Mouse (Mus musculus) ovary, postnatal 36 days (tissue): ENCODE data around the gene Irf9.

Experiments
- DNase-seq: peaks from one replicate; pipeline ENCODE4 v3.0.0; 2022; ENCODE audit warnings: low spot score, mixed read lengths

Gene Irf9

GRCm38 (mm10) chr14:55614565-55615178, 11.3 kb downstream of the Irf9 start:
- DNase-seq: no peak

DNA sequence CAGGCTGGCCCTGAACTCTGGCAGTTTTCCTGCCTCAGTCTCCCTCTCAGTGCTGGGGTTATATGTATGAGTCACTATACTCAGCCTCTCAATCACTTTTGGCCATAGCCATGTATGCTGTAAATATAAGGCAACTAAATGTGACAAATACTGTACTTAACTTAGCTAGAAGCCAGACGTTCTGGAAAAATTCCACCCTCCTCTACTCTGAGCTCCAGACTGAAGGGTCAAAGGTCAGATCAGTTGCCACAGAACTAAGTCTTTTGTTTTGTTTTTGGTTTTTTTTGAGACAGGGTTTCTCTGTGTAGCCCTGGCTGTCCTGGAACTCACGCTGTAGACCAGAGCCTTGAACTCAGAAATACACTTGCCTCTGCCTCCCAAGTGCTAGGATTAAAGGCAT, 12.5 kb downstream of the Irf9 start:
- no peak for DNase-seq

DNA sequence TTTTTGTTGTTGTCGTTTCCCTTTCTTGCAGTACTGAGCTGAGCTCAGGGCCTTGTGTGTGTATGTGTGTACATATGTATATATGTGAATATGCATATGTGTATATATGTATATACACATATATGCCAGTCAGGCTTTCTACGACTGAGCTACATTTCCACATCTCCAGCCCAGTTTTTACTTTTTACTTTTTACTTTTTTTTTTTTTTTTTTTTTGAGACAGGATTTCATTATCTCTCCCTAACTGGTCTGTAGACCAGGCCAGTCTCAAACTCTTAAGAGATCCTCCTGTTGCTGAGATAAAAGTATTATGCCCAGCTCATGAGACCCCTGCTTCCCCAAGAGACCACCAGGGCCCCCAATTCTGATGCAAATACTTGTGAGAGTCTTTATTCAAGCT, 13.5 kb downstream of the Irf9 start:
- no peak for DNase-seq

DNA sequence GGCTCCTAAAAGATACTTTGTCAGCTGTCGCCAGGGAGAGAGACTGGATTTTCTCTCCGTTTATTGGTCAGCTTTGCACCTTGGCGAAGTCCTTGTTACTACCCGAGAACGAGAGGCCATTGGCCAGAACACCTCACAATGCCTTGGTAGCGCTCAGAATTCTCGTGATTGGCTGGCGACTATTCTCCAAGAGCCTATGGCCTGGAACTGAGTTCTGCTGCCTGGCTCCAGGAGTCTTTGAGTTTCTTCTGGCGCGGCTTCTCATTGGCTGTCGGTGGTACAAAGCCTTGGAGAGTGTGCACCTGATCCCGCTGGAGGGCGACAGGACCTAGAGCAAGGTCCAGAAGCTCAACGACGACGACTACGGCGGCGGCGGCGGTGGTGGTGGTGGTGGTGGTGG, 14.5 kb downstream of the Irf9 start, which contains the start of gene Rec8:
Gene Rec8, plus strand, starts transcription at position 216 of the 400 bp plus-strand sequence.
- peak; percentile 32 for DNase-seq

GRCm38 (mm10) chr14:55618486-55619195, 15.3 kb downstream of the Irf9 start:
- DNase-seq: no peak

GRCm38 (mm10) chr14:55628077-55628827, 24.9 kb downstream of the Irf9 start:
- DNase-seq: no peak

DNA sequence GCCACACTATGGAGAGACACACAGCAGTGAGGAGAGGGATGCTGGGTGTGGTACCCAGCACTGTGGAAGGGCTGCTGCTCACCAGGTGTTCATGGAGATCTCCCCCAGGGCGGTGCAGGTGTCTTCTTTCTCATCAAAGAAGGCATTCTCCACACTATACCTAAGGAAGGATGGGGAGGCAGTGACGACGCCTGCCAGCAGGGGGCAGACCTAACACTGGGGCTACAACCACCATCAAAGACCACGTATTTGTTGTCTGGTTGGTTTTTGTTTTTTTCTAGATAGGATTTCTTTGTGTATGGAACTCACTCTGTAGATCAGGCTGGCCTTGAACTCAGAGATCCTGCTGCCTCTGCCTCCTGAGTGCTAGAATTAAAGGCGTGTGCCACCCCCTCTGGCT, 25.9 kb downstream of the Irf9 start:
- peak; percentile 32 for DNase-seq

- peak; percentile 37 for DNase-seq
These were observed 31.6 kb downstream of the Irf9 start for GRCm38 (mm10) chr14:55634874-55635522.

- DNase-seq: peak; percentile 82
These were observed 32.2 kb downstream of the Irf9 start, which contains the start of gene Ipo4 for GRCm38 (mm10) chr14:55635523-55636007. Gene Ipo4 (minus strand): TSS chr14:55635957.

DNA sequence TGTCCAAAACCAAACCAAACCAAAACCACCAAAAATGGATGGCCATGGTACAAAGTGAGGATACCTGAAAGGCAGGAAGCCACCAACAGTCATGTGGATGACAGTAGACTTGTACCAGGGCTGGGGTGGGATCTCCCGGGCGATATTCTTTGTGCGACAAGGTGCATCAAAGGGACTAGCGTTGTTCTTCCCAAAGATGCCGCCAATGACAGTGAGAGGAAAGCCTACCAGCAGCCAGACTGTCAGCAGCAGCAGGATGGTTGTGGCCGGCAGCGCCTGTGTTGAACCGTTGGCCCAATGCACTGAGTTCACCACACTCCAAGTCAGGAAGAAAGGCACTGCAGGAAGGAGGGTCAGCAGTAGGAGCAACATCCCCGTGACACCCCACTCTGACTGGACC, 34.4 kb downstream of the Irf9 start, which contains the start of gene Gm49378:
Gene Gm49378, minus strand, starts transcription at position 101 of the 400 bp plus-strand sequence.
- no peak for DNase-seq

DNA sequence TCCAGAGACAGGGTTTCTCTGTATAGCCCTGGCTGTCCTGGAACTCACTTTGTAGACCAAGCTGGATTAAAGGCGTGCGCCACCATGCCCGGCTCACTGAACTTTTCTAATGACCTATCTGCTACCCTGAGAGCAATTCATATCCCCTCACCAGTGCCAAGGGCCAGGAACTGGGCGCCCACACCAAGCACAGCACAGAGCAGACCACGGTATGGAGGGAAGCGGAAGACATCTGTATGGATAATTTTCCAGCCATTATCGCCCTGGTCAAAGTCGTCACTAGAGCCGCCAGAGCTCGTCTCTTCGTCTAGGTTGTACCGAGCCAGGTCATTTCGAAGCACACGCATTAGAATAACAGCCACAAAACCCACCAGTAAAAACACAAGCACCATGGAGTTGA, 37.4 kb downstream of the Irf9 start:
- DNase-seq: no peak

DNA sequence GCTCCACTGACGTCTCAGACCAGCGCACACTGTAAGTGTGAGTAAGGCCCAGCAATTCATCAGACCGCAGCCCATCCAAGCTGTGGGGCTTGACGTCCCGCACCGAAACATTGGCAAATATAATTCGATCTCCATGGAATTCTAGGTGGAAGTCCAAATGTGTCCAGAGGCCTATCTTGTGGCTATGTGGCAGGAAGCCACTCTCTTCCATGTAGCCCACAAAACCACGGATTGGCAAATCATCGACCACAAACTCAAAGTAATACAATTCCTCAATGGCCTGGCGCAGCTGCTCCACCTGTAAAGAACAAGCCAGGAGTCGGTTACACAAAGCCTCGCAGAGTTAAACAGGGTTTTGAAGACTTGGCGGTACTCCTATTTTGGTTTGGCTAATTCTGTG, 37.9 kb downstream of the Irf9 start:
- DNase-seq: no peak

DNA sequence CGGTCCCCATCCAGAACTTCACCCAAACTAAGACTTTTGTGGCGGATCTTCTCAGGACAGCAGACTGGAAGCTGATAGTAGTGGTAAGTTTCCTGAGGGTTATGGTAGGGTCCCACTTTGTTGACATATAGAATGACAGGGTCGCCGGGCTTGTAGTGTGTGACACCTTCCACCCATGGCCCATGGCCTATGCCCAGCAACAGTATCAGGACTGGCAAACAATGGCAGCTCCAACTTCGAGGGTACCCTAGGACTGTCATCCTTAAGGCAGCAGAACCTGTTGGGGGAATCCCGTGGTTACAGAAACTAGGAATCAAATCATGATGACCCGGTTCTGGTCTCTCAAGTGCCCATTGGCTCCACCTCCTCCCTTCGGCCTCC, 39.3 kb downstream of the Irf9 start:
- no peak for DNase-seq

GRCm38 (mm10) chr14:55643060-55643907, 39.9 kb downstream of the Irf9 start, which contains the start of gene Tm9sf1:
Gene Tm9sf1 (minus strand): TSS chr14:55643806.
- DNase-seq: peak; percentile 89

DNA sequence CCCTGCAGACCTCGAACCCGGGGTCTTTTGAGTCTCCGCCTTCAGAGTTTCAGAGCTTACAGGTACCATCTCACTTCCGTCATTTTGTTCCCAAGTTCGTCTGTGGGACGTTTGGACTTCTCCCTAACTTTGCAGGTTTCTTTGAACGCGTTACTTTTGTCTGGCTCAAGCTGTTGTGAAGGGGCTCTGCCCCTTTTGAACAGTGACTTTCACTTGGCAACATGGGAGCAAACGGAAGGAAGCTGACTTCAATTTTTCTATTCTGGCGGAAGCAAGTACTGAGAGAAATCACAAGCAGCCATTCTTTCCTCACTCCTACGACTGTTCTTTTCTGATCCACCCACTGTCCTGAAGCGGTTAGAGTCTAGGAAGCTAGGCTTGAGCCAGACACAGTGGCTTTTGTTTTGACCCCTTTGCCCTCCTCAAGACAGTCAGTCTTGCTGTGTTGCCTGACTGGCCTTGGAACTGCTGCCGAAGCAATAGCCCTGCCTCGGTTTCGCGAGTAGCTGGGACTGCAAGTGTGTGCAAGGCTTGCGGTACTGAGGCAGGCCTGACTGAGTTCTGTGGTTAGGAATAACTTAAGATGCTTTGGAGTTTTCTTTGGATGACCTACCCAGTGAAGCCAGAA, 41.0 kb downstream of the Irf9 start:
- DNase-seq: no peak

DNA sequence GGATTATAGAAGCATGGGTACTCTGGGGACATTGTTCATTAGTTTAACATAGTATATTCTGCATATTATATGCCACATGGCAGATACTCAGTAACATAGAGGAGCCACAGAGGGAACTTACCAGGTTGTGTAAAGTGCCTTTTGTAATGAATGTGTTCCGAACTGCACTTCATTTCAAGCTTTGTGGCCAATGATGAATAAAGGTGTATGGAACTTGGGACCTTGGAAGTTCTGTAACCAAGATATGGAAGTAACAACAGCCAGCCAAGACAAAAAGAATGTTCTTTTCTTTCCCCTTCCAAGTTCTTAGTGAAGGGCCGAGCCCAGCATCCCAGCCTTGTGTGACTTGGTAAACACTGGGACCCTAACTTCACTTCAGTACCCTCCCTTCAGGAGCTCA, 46.5 kb downstream of the Irf9 start, which contains the start of gene Tssk4:
Gene Tssk4, plus strand, starts transcription at position 301 of the 400 bp plus-strand sequence.
- DNase-seq: no peak

DNA sequence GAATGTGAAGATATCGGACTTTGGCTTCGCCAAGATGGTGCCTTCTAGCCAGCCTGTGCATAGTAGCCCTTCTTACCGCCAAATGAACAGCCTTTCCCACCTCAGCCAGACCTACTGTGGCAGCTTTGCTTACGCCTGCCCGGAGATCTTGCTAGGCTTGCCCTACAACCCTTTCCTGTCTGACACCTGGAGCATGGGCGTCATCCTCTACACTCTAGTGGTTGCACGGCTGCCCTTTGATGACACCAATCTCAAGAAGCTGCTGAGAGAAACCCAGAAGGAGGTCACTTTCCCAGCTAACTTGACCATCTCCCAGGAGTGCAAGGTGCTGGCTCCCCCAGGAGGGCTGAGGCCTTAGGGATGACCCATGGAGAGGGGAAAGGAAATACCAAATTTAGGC, 48.2 kb downstream of the Irf9 start:
- DNase-seq: no peak

DNA sequence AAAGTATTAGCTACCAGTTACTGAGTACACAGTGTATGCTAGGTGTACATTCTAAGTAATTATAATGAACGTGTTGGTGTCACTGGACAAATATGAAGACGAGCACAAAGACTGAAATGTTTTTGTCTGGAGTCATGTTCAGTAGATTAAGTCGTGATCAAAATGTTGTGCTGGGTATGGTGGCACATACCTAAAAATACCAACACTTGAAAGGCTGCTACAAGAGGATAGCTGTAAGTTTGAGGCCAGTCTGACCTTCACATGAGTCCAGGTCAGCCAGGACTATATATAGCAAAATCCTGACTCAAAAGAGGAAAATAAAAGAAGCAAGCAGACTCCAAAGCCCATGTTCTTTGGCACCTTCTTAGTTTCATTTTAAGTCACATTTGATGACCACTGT, 53.6 kb downstream of the Irf9 start:
- DNase-seq: no peak

DNA sequence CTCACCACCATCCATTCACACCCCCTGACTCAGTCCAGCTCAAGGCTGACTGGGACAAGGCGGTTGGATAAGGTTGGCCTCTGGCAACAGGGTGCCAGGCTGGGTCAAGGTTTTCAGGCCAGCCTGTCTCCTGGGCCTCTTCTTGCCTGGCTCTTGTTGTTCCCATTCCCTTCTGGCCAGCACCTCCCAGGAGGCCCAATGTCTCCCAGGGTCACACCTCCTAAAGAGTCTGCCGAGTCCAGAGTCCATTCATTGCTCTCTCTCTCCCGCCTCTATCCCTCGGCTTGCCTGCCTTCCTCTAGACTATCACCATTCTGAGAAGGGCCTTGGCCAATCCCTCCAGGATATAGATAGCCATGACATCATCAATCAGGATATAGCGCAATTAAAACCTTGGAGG, 54.6 kb downstream of the Irf9 start:
- no peak for DNase-seq
